Mouse (Mus musculus) embryonic facial prominence, embryonic 14.5 days (tissue): ENCODE data around the gene Gm7271. TPM values are rescaled to one million over a fixed set of nuclear protein-coding genes. Genes with fewer than 3 reads are reported as not detected.

ENCODE experiments used
- ATAC-seq: fragments of 200-750 bp; cut with Nextera tagmentation; 2 replicates; pipeline ENCODE4 v1.8.0; 2017; ENCODE audit warnings: low read depth, moderate number of reproducible peaks, moderate TSS enrichment
- DNase-seq: peaks from one replicate; pipeline ENCODE4 v3.0.0-alpha.2; 2015; ENCODE audit warnings: low spot score
- H3K27ac ChIP-seq: fragments of 300-500 bp; sonication (generic); replicated peaks from 2 replicates; pipeline ENCODE4 v1.5.1; 2014; ENCODE audit warnings: low read depth, mild to moderate bottlenecking, low read length, moderate library complexity
- H3K27me3 ChIP-seq: fragments of 300-500 bp; sonication (generic); replicated peaks from 2 replicates; pipeline ENCODE4 v1.6.1; 2014; ENCODE audit warnings: low read length; ENCODE audit not compliant: control insufficient read depth, insufficient read depth
- H3K36me3 ChIP-seq: fragments of 300-500 bp; sonication (generic); 2 replicates; pipeline ENCODE4 v1.6.1; 2014; ENCODE audit warnings: low read length, mixed read lengths; ENCODE audit not compliant: control insufficient read depth, insufficient read depth
- H3K4me1 ChIP-seq: fragments of 300-500 bp; sonication (generic); 2 replicates; pipeline ENCODE4 v1.6.1; 2014; ENCODE audit warnings: antibody characterized with exemption, low read length; ENCODE audit not compliant: control insufficient read depth, insufficient read depth
- H3K4me2 ChIP-seq: fragments of 300-500 bp; sonication (generic); 2 replicates; pipeline ENCODE4 v1.6.1; 2014; ENCODE audit warnings: low read depth, mild to moderate bottlenecking, low read length, moderate library complexity, mixed read lengths
- H3K4me3 ChIP-seq: fragments of 300-500 bp; sonication (generic); 2 replicates; pipeline ENCODE4 v1.5.1; 2014; ENCODE audit warnings: low read depth, mild to moderate bottlenecking, low read length
- H3K9ac ChIP-seq: fragments of 300-500 bp; sonication (generic); 2 replicates; pipeline ENCODE4 v1.6.1; 2014; ENCODE audit warnings: low read depth, mild to moderate bottlenecking, low read length, moderate library complexity, mixed read lengths
- H3K9me3 ChIP-seq: fragments of 300-500 bp; sonication (generic); 2 replicates; pipeline ENCODE4 v1.6.1; 2016; ENCODE audit warnings: low read length; ENCODE audit not compliant: control insufficient read depth
- WGBS: fragments of 180-500 bp; shearing (Covaris S2); extraction: QIAGEN DNeasy Blood & Tissue Kit; methylation state at CpG from one replicate; pipeline ENCODE4 v1.1.7; 2014; 5-methylcytosine and 5-hydroxymethylcytosine counted together
- polyA plus RNA-seq: library from polyadenylated mRNA; unstranded; fragments of >200 nt; fragmentation: Nextera tagmentation; extraction: Ambion mirVana; gene quantifications from 2 replicates; pipeline ENCODE4 v1.2.1, GENCODE M21; 2014

Gene Gm7271
- polyA plus RNA-seq: 1.6 and 2.5 TPM in 2 replicates

- Histone ChIP-seq H3K36me3 (no peaks in the 10 kb centered on the region), H3K4me3 (no peak within 1 kb of the TSS), H3K4me2 (no peak within 1 kb of the TSS), H3K9ac (no peak within 1 kb of the TSS), H3K27me3 (0 out of 2 replicates have a peak, but pooled peaks cover 3% of the 10 kb centered on the region), H3K27ac (no peak within 1 kb of the TSS), H3K9me3 (no peaks in the 10 kb centered on the region), H3K4me1 (no peaks in the 10 kb centered on the region)
- DNase-seq (no peak), ATAC-seq (no peak)
- WGBS: 38% methylated on average over 5 of the region's 5 CpGs
Measured at GRCm38 (mm10) chr5:76483811-76484210, at the start of gene Gm7271. Gene Gm7271, plus strand, starts transcription at chr5:76484040.

GRCm38 (mm10) chr5:76437100-76437499 is 46.7 kb upstream of the Gm7271 start:
- Histone ChIP-seq H3K36me3 (no peaks in the 10 kb centered on the region), H3K4me1 (no peaks in the 10 kb centered on the region), H3K4me3 (no peak overlapping the region), H3K27me3 (no peaks in the 10 kb centered on the region), H3K4me2 (no peak overlapping the region), H3K9me3 (no peaks in the 10 kb centered on the region), H3K9ac (no peak overlapping the region), H3K27ac (no peak overlapping the region)
- WGBS: 80% methylated on average over 5 of the region's 5 CpGs
- DNase-seq (no peak), ATAC-seq (no peak)

- Histone ChIP-seq H3K27me3 (no peaks in the 10 kb centered on the region), H3K4me3 (no peak overlapping the region), H3K9ac (no peak overlapping the region), H3K27ac (no peak overlapping the region), H3K4me1 (no peaks in the 10 kb centered on the region), H3K9me3 (no peaks in the 10 kb centered on the region), H3K4me2 (no peak overlapping the region), H3K36me3 (no peaks in the 10 kb centered on the region)
- ATAC-seq: no peak
- 86% methylated on average over 8 of the region's 8 CpGs for WGBS
- no peak for DNase-seq
Measured at GRCm38 (mm10) chr5:76437696-76438095, 46.1 kb upstream of the Gm7271 start.

DNA sequence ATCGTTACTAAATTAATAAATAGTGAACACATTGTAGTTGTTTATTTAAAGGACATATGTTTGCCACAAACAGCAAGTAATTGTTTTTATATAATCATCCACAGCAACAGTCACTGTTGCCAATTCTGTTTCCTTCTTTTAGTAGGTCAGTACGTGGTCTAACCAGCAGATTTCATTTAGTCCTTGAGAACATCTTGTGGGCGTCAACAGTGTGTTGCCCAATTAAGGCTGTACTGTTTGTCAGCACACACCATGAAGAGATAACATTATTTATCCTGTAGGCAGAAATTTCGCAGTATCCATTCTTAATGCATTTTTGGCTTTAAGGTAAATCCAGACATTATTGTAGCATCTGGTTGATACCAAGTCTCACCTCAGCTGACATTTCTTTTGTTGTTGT is 42.4 kb upstream of the Gm7271 start:
- H3K4me3 ChIP-seq: no peak overlapping the region
- H3K9me3 ChIP-seq: 0 out of 2 replicates have a peak, but pooled peaks cover 4% of the 10 kb centered on the region
- no peaks in the 10 kb centered on the region for H3K4me1 ChIP-seq
- H3K27me3 ChIP-seq: no peaks in the 10 kb centered on the region
- no peak overlapping the region for H3K9ac ChIP-seq
- no peak overlapping the region for H3K27ac ChIP-seq
- DNase-seq: no peak
- WGBS: 77% methylated on average over 4 of the region's 4 CpGs
- H3K4me2 ChIP-seq: no peak overlapping the region
- no peaks in the 10 kb centered on the region for H3K36me3 ChIP-seq
- ATAC-seq: no peak

DNA sequence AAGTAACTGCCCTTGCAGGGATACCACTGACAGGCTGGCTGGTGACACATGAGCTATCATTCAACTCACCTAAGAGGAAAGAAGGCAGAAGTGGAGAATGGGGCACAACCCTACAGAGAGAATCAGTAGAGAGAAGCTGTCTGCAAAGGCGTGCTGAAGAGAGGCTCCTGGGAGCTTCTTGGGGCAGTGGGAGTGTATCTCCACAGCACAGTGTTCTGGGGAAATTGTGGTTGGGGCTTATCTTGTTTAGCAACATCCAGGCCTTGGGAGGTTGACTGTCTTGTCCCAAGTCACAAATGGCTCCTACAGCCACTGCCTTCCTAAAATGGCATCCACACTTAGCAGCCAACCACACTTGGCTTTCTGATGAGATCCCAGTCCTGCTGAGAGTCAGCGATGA is 8.9 kb upstream of the Gm7271 start:
- no peak for DNase-seq
- H3K36me3 ChIP-seq: no peaks in the 10 kb centered on the region
- no peak overlapping the region for H3K27ac ChIP-seq
- H3K4me2 ChIP-seq: no peak overlapping the region
- H3K9ac ChIP-seq: no peak overlapping the region
- no peaks in the 10 kb centered on the region for H3K4me1 ChIP-seq
- H3K27me3 ChIP-seq: no peaks in the 10 kb centered on the region
- no peaks in the 10 kb centered on the region for H3K9me3 ChIP-seq
- WGBS: 97% methylated on average over 2 of the region's 2 CpGs
- no peak overlapping the region for H3K4me3 ChIP-seq
- no peak for ATAC-seq

GRCm38 (mm10) chr5:76476873-76477272 is 7.0 kb upstream of the Gm7271 start:
- no peaks in the 10 kb centered on the region for H3K9me3 ChIP-seq
- no peaks in the 10 kb centered on the region for H3K36me3 ChIP-seq
- 55% methylated on average over 4 of the region's 4 CpGs for WGBS
- ATAC-seq (peak; percentile 44; the same call in 1 of the 2 replicates), DNase-seq (peak; percentile 39)
- H3K4me1 ChIP-seq: no peaks in the 10 kb centered on the region
- no peak overlapping the region for H3K4me2 ChIP-seq
- H3K4me3 ChIP-seq: no peak overlapping the region
- no peaks in the 10 kb centered on the region for H3K27me3 ChIP-seq
- no peak overlapping the region for H3K9ac ChIP-seq
- no peak overlapping the region for H3K27ac ChIP-seq

- H3K27ac ChIP-seq: no peak overlapping the region
- no peak overlapping the region for H3K9ac ChIP-seq
- no peaks in the 10 kb centered on the region for H3K36me3 ChIP-seq
- H3K4me3 ChIP-seq: no peak overlapping the region
- H3K4me2 ChIP-seq: no peak overlapping the region
- ATAC-seq (no peak), DNase-seq (no peak)
- no peaks in the 10 kb centered on the region for H3K4me1 ChIP-seq
- H3K27me3 ChIP-seq: no peaks in the 10 kb centered on the region
- WGBS: 31% methylated on average over 9 of the region's 9 CpGs
- no peaks in the 10 kb centered on the region for H3K9me3 ChIP-seq
Measured at GRCm38 (mm10) chr5:76477764-76478163, 6.1 kb upstream of the Gm7271 start.

DNA sequence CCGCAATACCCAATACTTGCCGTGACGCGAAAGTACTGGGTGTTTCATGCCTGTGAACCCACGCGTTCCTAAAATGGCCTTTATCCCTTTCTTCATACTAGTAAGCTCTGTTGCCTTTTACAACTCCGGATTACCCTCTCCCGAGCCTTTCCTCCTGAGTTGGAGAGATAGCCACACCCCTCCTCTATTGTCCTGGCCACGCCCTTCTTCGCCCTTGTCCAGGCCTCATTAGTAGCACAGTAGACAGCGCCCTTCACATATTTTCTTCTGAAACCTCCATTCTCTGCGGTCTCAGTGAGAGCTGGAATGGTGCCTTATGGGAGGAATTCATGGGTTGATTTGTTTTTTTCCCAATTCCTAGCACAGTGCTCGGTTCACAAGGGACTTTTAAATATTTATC is 11.3 kb downstream of the Gm7271 start:
- DNase-seq (no peak), ATAC-seq (no peak)
- Histone ChIP-seq H3K27ac (no peak overlapping the region), H3K4me3 (no peak overlapping the region), H3K9me3 (no peaks in the 10 kb centered on the region), H3K9ac (no peak overlapping the region), H3K4me1 (no peaks in the 10 kb centered on the region), H3K36me3 (no peaks in the 10 kb centered on the region), H3K27me3 (no peaks in the 10 kb centered on the region), H3K4me2 (no peak overlapping the region)
- WGBS: 79% methylated on average over 13 of the region's 13 CpGs

DNA sequence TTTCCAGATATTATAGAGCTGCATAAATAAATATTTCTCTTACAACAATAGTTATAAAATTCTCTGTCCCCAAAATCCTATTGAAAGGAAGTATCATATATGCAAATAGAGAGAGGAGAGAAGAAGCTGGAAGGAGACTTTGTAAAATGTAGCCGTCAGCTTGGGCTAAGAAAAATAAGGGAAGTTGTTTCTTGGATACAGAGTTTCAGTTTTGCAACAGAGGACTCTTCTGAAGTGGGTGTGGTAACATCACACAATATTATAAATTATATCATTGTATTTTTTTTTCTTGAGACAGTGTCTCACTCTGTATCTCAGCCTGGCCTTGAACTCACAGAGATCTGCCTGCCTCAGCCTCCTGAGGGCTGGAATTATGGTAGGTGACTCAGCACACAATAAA is 38.6 kb downstream of the Gm7271 start:
- Histone ChIP-seq H3K9me3 (no peaks in the 10 kb centered on the region), H3K27ac (no peak overlapping the region), H3K4me2 (no peak overlapping the region), H3K27me3 (no peaks in the 10 kb centered on the region), H3K36me3 (no peaks in the 10 kb centered on the region), H3K4me3 (no peak overlapping the region), H3K9ac (no peak overlapping the region), H3K4me1 (no peaks in the 10 kb centered on the region)
- DNase-seq (no peak), ATAC-seq (no peak)
- 87% methylated on average over 1 of the region's 1 CpGs for WGBS
